ENCODE assay signal across 21 mouse cellular contexts in the genomic region with DNA sequence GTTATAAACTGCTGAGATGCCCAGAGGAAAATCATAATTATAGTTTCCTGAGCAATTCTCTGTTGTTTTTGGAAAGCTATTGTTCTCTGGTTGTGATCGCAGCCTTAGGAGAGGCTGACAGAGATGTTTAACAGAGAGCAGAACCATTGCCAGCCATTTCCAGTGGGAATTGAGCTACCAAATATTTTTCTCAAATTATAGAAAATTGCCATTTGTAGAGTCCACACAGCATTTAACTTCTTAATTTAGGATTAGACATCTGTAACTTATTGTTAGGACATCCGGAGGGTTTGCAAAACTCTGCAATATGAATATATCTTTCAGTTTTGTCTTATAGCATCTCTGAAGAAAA.
DNase-seq lines count a peak whose midpoint lies in the region; ATAC-seq and TF ChIP-seq lines count a peak whose summit lies in the region.
"Had no signal": no experiment of that assay in that cellular context is flagged by ENCODE, and none has a peak within 500 bp of the region (broad histone marks: within the 10 kb centered on the region; RNA-seq: fewer than 3 reads in every experiment).

No protein-coding gene starts in this region.

- H3K27ac ChIP-seq in heart, embryonic 10.5 days = peak overlapping the region; percentile 73
- peak overlapping the region; percentile 1; the same call in 1 of the 2 replicates for H3K27ac ChIP-seq in intestine, embryonic 16.5 days (ENCODE audit: low read length)
- H3K27ac ChIP-seq in intestine, postnatal 0 days (ENCODE audit: low read depth, low read length) = no peak overlapping the region
- H3K27ac ChIP-seq in embryonic facial prominence, embryonic 14.5 days (replicated peaks; ENCODE audit: low read depth, low read length) = no peak overlapping the region; the same call in 1 of the 2 replicates
- no peak overlapping the region for H3K27ac ChIP-seq in kidney, embryonic 14.5 days (ENCODE audit: low read depth, low read length)
- H3K27ac ChIP-seq: forebrain, embryonic 15.5 days; limb, embryonic 15.5 days; neural tube, embryonic 13.5 days had no signal

- TF ChIP-seq CTCF in intestine, postnatal 0 days (IDR thresholded peaks at IDR 0.05; ENCODE audit: low read depth) = no peak

- H3K9me3 ChIP-seq in heart, embryonic 10.5 days = no peaks in the 10 kb centered on the region
- H3K9me3 ChIP-seq in intestine, embryonic 16.5 days (ENCODE audit: control insufficient read depth, low read length) = no peaks in the 10 kb centered on the region
- H3K9me3 ChIP-seq in intestine, postnatal 0 days (ENCODE audit: control insufficient read depth) = no peaks in the 10 kb centered on the region
- H3K9me3 ChIP-seq in embryonic facial prominence, embryonic 14.5 days (ENCODE audit: control insufficient read depth, low read length) = peaks cover 5% of the 10 kb centered on the region; the same call in 1 of the 2 replicates
- no peaks in the 10 kb centered on the region for H3K9me3 ChIP-seq in kidney, embryonic 14.5 days (ENCODE audit: control insufficient read depth, low read length)
- H3K9me3 ChIP-seq: forebrain, embryonic 15.5 days; limb, embryonic 15.5 days; neural tube, embryonic 13.5 days had no signal

- no peak for DNase-seq in heart, embryonic 10.5 days (ENCODE audit: low spot score)
- DNase-seq in heart, postnatal 36 days = no peak
- peak; percentile 76 for DNase-seq in embryonic facial prominence, embryonic 14.5 days (ENCODE audit: low spot score)
- DNase-seq in layer of hippocampus, postnatal 36 days = no peak
- DNase-seq: adrenal gland, adult 2 months; cerebellum, adult 9-11 months; kidney, adult 11 months; kidney, postnatal 10 days; layer of hippocampus, adult 9-11 months; lung, postnatal 4 days; right cerebral cortex, postnatal 14 days; thymus, postnatal 4 days had no signal

- ATAC-seq in intestine, embryonic 16.5 days = no peak
- no peak for ATAC-seq in intestine, postnatal 0 days
- no peak for ATAC-seq in embryonic facial prominence, embryonic 14.5 days (ENCODE audit: low read depth)
- ATAC-seq in megakaryocyte progenitor cell, adult 5-6 weeks (replicated peaks; ENCODE audit: poor library complexity) = 0 out of 2 replicates have a peak, but pooled peaks have one; percentile 3
- no peak for ATAC-seq in kidney, embryonic 14.5 days (ENCODE audit: low FRiP score, low TSS enrichment)
- ATAC-seq: forebrain, embryonic 15.5 days had no signal

- no peak overlapping the region for H3K4me3 ChIP-seq in heart, embryonic 10.5 days
- H3K4me3 ChIP-seq in intestine, embryonic 16.5 days (ENCODE audit: low read length) = no peak overlapping the region
- no peak overlapping the region for H3K4me3 ChIP-seq in intestine, postnatal 0 days (ENCODE audit: low read depth, low read length)
- no peak overlapping the region for H3K4me3 ChIP-seq in embryonic facial prominence, embryonic 14.5 days (ENCODE audit: low read depth, low read length)
- no peak overlapping the region for H3K4me3 ChIP-seq in kidney, embryonic 14.5 days (ENCODE audit: low read length)
- H3K4me3 ChIP-seq: forebrain, embryonic 15.5 days; limb, embryonic 15.5 days; neural tube, embryonic 13.5 days had no signal

- H3K9ac ChIP-seq in intestine, embryonic 16.5 days (ENCODE audit: low read depth, low read length) = no peak overlapping the region
- no peak overlapping the region for H3K9ac ChIP-seq in intestine, postnatal 0 days (ENCODE audit: low read depth, low read length)
- no peak overlapping the region for H3K9ac ChIP-seq in embryonic facial prominence, embryonic 14.5 days (ENCODE audit: low read depth, low read length)
- H3K9ac ChIP-seq in kidney, embryonic 14.5 days (ENCODE audit: low read depth, low read length) = no peak overlapping the region
- H3K9ac ChIP-seq: forebrain, embryonic 15.5 days; limb, embryonic 15.5 days; neural tube, embryonic 13.5 days had no signal

- WGBS in heart, embryonic 10.5 days = 74% methylated on average over 2 of the region's 2 CpGs
- 81% methylated on average over 2 of the region's 2 CpGs for WGBS in intestine, embryonic 16.5 days
- WGBS in intestine, postnatal 0 days = 76% methylated on average over 2 of the region's 2 CpGs
- 55% methylated on average over 2 of the region's 2 CpGs for WGBS in embryonic facial prominence, embryonic 14.5 days
- WGBS in kidney, embryonic 14.5 days = 94% methylated on average over 2 of the region's 2 CpGs

- H3K36me3 ChIP-seq in heart, embryonic 10.5 days = no peaks in the 10 kb centered on the region
- no peaks in the 10 kb centered on the region for H3K36me3 ChIP-seq in intestine, embryonic 16.5 days (ENCODE audit: control insufficient read depth, insufficient read depth, low read length)
- no peaks in the 10 kb centered on the region for H3K36me3 ChIP-seq in intestine, postnatal 0 days (ENCODE audit: control insufficient read depth, insufficient read depth)
- H3K36me3 ChIP-seq in embryonic facial prominence, embryonic 14.5 days (ENCODE audit: control insufficient read depth, insufficient read depth, low read length) = no peaks in the 10 kb centered on the region
- H3K36me3 ChIP-seq in kidney, embryonic 14.5 days (ENCODE audit: control insufficient read depth, insufficient read depth, low read length) = no peaks in the 10 kb centered on the region
- H3K36me3 ChIP-seq: forebrain, embryonic 15.5 days; limb, embryonic 15.5 days; neural tube, embryonic 13.5 days had no signal

- no peaks in the 10 kb centered on the region for H3K27me3 ChIP-seq in heart, embryonic 10.5 days (ENCODE audit: insufficient read depth, poor library complexity, severe bottlenecking)
- H3K27me3 ChIP-seq in intestine, embryonic 16.5 days (replicated peaks; ENCODE audit: control insufficient read depth, insufficient read depth, low read length) = no peaks in the 10 kb centered on the region
- H3K27me3 ChIP-seq in intestine, postnatal 0 days (replicated peaks; ENCODE audit: control insufficient read depth, insufficient read depth, low read length) = no peaks in the 10 kb centered on the region
- no peaks in the 10 kb centered on the region for H3K27me3 ChIP-seq in embryonic facial prominence, embryonic 14.5 days (replicated peaks; ENCODE audit: control insufficient read depth, insufficient read depth, low read length)
- no peaks in the 10 kb centered on the region for H3K27me3 ChIP-seq in kidney, embryonic 14.5 days (ENCODE audit: control insufficient read depth, insufficient read depth, low read length)
- H3K27me3 ChIP-seq: CH12.LX; forebrain, embryonic 15.5 days; limb, embryonic 15.5 days; neural tube, embryonic 13.5 days had no signal

- H3K4me1 ChIP-seq in heart, embryonic 10.5 days = peaks cover 19% of the 10 kb centered on the region; the same call in 1 of the 2 replicates
- H3K4me1 ChIP-seq in intestine, embryonic 16.5 days (ENCODE audit: control insufficient read depth, insufficient read depth, low read length) = no peaks in the 10 kb centered on the region
- H3K4me1 ChIP-seq in intestine, postnatal 0 days (replicated peaks; ENCODE audit: control insufficient read depth, insufficient read depth, low read length) = no peaks in the 10 kb centered on the region
- peaks cover 5% of the 10 kb centered on the region; the same call in 1 of the 2 replicates for H3K4me1 ChIP-seq in embryonic facial prominence, embryonic 14.5 days (ENCODE audit: control insufficient read depth, insufficient read depth, low read length)
- H3K4me1 ChIP-seq in kidney, embryonic 14.5 days (ENCODE audit: control insufficient read depth, insufficient read depth, low read length) = no peaks in the 10 kb centered on the region
- H3K4me1 ChIP-seq: forebrain, embryonic 15.5 days; limb, embryonic 15.5 days; neural tube, embryonic 13.5 days had no signal

- intact Hi-C loops in heart, postnatal 36 days (cut with DNase I) = no loop called here

- no peak overlapping the region for H3K4me2 ChIP-seq in intestine, embryonic 16.5 days (ENCODE audit: low read depth, low read length)
- no peak overlapping the region for H3K4me2 ChIP-seq in intestine, postnatal 0 days (replicated peaks; ENCODE audit: low read depth)
- no peak overlapping the region for H3K4me2 ChIP-seq in embryonic facial prominence, embryonic 14.5 days (ENCODE audit: low read depth, low read length)
- H3K4me2 ChIP-seq in kidney, embryonic 14.5 days (replicated peaks; ENCODE audit: low read depth, low read length) = no peak overlapping the region
- H3K4me2 ChIP-seq: forebrain, embryonic 15.5 days; limb, embryonic 15.5 days; midbrain, embryonic 11.5 days; neural tube, embryonic 13.5 days had no signal

Comparison
In these comparisons a context has a peak if more than half of its experiments do, and no peak if none do; other contexts are left out.
1. H3K27ac ChIP-seq: peak in heart, embryonic 10.5 days (single experiment) and intestine, embryonic 16.5 days (single experiment); none in intestine, postnatal 0 days (single experiment), embryonic facial prominence, embryonic 14.5 days (single experiment) and kidney, embryonic 14.5 days (single experiment).